Mouse (Mus musculus): ENCODE measurements around the gene Tbc1d22a.

DNA sequence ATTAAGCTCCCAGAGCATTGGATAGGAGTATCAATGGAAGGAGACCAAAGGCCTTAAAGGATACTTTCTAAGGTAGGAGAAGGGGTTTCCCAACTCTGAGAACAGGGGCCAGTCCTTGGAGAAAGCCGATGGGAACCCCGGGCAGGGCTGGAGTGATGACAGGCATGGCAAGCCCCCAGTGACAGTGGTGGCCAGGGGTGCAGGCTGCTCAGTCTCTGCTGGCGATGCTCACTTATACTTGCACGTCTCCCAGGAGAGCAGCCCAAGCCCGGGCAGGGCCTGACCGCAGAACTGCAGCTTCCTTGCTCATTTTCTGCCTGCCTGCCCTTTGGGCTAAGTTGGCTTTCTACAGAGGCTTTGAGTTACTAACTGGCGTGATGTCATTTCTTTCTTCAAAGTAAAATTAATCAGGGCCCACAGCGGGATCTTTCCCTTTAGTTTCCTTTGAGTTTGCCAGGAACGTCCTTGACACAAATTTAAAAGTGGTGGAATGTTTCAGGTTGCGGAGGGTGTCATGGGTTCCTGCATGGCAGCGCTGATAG lies 217.4 kb downstream of the Tbc1d22a start:
- TF ChIP-seq CTCF (IDR thresholded peaks at IDR 0.05; ENCODE audit: low read depth, low read length), result no peak
- TF ChIP-seq POLR2A (IDR thresholded peaks at IDR 0.05; ENCODE audit: borderline replicate concordance, low read depth, low read length), result no peak

All from bone marrow macrophage, adult 2 months (primary cell).